Mouse (Mus musculus) cerebellum, postnatal 4 days (tissue): Measurements from ENCODE around the gene Sox8.

Experiments
- DNase-seq, 2 experiments: peaks; one replicate each; pipeline ENCODE4 v3.0.0; 2022; ENCODE audit warnings: low spot score in 2 of 2, mixed read lengths in 1 of 2

Sox8 gene

DNA sequence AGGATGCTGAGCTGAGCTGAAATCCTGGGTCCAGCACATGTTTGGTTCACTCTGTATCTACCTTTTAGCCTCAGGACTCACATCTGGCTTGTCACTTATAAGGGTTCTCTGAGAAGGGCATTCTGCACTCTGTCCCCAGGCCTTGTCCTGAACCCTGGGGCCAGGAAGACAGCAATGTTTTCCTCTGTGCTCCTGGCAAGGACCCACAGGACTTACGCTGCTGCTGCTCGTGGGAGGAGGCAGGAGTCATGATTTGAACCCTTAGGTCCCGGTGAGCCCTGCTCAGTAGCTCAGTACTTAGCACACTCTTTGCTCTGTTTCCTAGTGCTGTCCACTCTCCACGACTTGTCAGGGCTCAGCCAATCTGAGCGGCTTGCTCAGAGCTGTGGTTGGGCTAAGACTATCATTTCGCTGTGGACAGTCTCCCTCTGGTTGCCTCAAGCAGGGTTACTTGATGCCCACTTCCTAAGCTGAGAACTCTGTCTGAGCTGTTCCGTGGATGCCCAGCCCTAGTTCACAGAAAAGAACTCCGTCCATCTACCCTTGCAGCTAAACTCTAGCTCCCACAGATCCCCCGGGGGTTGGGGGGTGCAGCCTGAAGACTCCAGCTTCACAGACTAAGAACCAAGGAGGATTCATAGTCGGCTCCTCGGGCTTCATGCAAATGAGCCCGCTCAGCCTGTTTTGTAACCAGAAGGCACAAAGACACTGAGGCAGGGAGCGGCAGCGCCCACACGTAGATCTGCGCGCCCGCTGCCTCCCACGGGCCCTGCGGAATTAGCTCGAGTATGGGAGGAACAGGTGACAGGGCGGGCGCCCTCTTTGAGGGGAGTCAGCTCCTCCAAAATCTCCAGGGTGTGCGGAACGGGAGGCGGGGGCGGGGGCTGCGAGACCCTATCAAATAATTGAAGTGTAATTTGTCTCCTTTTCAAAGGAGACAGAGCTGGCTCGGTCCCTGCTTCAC, 14.5 kb downstream of the Sox8 start:
- DNase-seq: no peak

DNA sequence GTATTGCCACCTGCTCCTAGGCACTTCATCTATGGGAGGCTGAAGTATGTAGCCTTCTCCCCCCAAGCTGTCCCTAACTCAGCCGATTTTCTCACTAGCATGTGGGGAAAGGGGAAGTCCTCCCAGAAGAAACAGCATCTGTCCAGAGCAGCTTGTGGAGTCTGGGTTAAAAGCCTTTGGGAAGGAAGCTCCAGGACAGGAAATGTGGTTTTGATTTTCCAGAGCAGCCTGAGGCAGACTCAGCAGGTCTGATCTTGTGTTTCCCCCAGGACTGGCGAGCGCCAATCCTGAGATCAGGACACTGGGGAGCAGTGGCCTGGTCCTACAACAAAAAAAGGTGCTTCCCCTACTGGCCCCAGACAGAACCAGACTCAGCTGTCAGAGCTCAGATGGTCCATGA, 15.3 kb downstream of the Sox8 start:
- DNase-seq: no peak

DNA sequence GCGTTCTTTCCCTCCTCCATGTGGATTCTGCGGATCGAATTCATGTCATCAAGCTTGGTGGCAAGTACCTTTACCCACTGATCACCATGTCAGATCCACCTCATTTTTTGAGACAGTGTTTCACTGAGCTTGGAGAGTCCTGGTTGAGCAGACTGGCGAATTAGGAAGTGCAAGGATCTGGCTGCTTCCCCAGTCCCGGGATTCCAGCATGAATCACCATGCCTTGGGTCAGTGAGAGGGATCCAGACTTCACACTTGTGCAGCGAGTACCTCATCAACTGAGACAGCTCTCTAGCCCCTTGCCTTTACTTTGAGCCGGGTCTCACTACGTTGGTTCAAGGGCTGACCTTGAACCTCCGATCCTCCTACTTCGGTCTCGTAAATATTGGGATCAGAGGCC, 19.2 kb downstream of the Sox8 start:
- DNase-seq: no peak

DNA sequence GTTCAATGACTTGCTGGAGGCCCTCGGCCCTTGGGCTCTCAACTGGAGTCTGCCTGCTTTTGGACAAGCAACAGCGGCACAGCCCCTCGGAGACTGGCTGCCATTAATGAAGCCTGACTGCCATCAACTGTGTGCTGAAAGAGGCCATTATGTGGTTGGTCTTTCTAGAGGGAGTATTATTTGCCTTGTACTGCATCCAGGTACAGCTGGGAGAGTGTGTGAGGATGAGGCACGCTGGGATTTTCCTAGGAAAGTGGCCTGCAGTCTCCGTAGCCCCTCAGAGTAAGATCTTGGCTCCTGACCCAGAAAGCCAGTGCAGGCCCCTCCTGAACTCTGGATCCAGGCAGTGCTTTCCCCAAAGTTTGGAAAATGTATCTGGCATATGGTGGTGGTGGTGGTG, 20.5 kb downstream of the Sox8 start:
- no peak for DNase-seq

DNA sequence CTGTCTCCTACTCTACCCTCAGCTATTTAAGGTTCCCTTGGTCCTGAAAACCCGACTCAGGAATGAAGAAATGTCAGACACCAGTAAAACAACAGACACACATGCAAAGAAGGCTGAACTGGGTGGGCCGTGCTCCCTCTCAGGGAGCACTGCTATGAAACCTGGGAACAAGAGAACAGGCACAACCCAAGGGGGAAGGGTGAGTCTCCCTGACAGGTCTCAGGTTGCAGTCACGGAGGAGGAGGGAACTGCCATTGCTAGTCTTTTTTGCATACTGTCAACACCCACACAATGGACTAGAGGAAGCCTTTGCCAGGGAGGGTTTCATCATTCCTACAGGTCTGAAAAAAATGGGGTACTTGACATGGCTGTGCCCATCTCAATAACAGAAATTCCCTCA, 23.5 kb downstream of the Sox8 start:
- DNase-seq: no peak

DNA sequence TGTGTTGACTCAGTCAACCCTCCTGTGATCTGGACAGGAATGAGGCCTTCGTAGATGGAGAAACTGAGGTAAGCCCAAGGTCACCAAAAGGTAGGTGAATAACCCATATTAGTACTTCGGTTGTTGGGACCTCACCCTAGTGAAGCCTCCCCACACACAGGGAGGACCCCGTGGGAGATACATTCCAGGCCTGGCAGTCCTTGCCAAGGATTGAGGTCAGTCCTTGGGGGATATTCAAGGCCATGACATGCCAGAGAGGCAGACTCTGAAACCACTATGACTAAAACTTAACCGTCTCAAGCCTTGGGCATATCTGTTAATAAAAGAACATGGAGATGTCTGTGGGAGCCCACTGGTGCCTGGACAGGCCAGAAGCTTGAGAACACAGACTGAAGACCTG, 28.7 kb downstream of the Sox8 start:
- DNase-seq: no peak

DNA sequence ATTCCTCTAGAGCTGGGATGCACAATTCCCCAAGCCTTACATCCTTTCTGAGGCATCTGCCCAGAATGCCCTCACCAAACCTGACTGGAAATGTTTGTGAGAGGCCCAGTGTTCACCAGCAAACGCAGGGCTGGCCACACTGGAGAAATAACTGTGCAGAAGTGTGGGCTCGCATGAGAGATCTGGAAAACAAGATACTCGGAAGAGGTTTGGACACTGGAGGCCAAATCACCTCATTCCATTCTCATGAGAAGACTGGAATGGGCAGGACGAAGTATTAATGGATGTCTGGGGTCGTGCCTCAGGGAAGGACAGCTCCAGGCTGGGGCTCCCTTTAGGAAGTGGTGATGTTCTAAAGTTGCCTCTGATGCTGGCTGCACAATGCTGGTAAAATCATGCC, 29.8 kb downstream of the Sox8 start:
- no peak for DNase-seq

DNA sequence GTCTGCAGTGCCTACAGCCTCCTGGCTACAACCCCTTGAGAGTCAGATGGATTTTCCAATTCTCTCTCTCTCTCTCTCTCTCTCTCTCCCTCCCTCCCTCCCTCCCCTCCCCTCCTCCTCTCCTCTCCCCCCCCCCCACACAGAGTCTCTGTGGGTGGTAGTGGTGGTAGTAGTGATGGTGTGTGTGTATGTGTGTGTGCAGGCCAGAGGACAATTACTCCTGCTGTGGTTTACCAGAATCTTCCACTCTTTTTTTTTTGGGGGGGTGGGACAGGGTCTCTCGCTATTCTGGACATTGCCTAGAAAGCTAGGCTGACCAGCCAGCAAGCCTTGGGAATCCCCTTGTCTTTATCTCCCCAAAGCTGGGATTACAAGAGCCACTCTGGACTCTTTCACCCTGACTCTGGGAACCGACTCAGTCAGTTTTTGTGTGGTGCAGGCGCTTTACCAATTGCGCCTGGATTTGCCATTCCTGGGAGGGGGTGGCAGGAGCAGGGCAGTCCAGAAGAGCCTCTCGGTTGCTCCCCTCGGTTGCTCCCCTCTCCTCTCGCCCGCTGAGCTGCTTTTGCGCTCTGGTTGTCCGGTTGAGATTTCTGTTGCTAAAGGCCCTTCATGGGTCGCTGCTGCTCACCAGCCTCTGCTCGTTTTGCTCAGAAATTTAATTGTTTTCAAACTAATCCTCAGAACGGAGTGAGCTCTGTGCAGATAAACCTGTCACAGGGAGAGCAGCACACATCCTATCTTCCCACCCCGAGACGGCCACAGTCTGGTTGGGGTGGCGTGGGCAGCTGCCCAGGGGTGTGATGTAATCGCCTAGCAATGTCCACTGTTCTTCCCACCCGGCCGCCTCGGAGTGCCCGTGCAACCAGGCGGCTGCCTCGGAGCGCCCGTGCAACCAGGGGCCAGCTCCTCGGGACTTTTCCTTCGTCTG, 31.3 kb downstream of the Sox8 start:
- DNase-seq: peak in 1 of 2 experiments; percentile 35

DNA sequence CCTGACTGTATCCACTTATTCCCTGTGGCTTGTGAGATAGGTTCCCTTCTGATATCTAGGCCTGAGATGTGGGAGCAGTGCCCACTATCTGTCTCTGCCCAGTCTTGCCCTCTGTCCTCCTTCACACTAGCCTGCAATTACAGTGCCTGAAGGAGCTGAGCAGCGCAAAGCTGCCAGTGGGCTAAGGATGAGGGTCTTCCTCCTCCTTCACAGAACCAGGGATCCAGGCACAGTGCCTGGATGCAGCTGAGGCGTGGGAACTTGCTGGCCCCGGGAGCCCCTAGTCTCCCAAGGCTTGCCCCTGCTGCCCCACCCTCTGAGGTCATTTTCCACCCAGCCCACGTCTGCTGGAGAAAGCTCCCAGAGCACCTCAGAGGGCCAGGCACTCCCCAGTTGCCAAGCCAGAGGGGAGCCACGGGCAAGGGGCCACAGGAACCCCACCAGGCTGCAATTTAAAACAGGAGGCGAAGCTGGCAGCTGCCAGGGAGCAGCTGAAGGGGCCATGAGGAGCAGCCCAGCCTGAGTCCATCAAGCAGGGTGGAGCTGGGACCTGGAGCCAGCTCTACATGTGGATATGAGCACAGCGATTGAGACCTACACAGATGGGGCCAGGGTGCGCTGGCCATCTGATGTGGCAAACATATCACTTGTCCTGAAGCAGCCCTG, 40.0 kb downstream of the Sox8 start:
- peak in 1 of 2 experiments; percentile 44 for DNase-seq

DNA sequence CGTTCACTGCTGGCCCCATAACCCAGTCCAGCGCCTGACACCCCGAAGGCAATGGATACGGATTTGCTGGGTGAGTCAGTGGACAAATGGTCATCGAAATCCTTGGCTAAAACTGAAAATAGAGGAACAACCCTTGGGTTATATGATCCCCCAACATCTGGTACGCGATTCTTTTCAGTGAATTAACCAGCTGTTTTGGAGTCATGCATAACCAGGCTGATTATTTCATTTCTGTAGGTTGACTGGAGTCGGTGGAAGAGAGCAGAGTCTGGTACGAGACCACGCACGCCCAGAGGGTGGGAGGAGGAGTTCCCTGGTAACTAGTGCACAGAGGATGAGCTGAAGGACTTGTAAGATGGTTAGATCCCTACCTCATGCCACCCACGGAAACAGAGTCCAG, 48.4 kb downstream of the Sox8 start:
- no peak for DNase-seq

DNA sequence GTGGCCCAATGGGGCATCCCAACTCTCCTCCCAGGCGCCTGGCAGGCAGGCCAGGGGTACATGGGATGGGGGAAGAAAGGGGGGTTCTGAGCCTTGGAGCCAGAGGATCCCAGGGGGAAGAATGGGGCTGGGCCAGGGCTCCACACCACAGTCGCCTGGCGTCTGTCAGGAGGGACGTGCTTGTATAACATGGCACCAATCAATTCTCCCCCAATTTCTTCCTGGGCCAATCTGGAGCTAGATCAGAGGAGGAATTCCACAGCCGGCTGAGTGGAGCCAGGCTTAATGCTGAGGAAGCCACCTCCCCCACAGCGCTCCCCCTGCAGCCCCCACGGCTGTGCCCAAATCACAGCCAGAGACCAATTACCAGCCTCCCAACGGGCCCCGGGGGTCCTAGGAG, 50.0 kb downstream of the Sox8 start:
- no peak for DNase-seq

DNA sequence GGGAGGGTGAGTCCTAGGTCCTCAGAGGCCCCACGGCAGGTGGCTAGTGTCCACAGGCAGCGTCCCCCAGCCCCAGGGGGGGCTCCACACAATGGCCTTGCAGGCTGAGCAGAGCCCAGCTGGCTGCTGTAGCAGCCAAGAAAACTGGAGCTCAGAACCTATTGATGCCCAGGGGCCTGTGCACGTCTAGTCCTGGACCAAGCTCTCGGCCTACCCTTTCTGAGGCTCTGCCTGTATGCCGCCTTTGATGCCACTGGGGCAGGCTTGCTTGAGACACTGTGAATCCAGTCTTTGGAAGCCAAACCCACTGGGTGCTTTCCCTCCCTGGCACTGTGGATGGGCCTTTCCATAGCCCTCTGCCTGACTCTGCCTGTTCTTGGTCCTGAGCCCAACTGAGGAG, 51.0 kb downstream of the Sox8 start:
- DNase-seq: no peak

DNA sequence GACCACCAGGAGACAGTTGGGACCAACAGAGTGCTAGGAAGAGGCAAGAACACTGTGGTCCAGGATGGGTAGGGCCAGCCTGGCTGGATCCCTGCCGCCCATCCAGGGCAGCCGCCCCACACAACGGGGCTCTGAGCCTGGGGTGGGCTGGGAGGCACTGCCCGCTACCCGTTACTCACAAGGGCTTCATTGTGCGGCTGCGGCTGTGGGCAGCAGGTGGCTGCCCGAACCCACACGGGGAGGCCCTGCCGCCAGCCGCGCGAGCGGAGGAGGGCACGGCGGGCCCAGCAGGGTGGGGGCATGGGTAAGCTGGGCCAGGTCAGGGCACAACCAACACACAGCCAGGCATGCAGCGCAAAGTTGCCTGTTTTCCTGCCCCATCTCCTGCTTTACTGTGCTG, 52.3 kb downstream of the Sox8 start:
- DNase-seq: no peak

DNA sequence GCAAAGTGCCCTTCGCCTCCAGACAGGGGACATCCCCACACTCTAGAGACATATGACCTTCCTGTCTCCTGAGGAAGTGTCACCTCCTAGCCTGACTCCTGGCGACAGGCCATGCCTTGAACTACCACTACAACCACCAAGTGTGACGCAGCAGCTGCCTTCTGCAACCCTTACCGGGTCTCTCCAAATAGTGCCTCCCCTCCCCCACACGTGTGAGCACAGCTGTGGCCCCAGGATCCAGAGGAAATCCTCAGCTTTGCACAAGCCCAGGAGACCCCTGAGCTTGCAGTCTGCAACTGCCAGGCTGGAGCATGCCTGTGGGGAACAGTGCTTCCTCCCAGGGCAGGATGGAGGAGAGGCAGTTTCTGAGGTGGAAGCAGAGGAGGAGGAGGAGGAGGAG, 54.2 kb downstream of the Sox8 start:
- DNase-seq: no peak
